Mouse (Mus musculus) C2C12 (cell line): ENCODE measurements around the gene Irak1bp1.

Experiments
- CTCF ChIP-seq: IDR thresholded peaks from one replicate; pipeline ENCODE4 v1.5.1; 2011; ENCODE audit not compliant: control insufficient read depth, insufficient read depth, insufficient read length
- FOSL1 ChIP-seq: IDR thresholded peaks from one replicate; pipeline ENCODE4 v1.8.0; 2011; ENCODE audit warnings: mild to moderate bottlenecking, low read length; ENCODE audit not compliant: poor library complexity, insufficient read depth, severe bottlenecking
- MAX ChIP-seq: IDR thresholded peaks from one replicate; pipeline ENCODE4 v1.6.1; 2011; ENCODE audit warnings: mild to moderate bottlenecking, control low read depth
- MYOG ChIP-seq: IDR thresholded peaks from one replicate; pipeline ENCODE4 v1.6.1; 2011; ENCODE audit not compliant: control insufficient read depth, insufficient read length; ENCODE audit errors: extremely low read depth
- USF1 ChIP-seq: IDR thresholded peaks from one replicate; pipeline ENCODE4 v1.6.1; 2011; ENCODE audit warnings: low read depth, mild to moderate bottlenecking, control low read depth, moderate library complexity

GRCm38 (mm10) chr9:82788375-82788774, 41.0 kb upstream of the Irak1bp1 start:
- TF ChIP-seq CTCF (no peak), FOSL1 (no peak), MAX (no peak), MYOG (no peak), USF1 (no peak)
